Mouse (Mus musculus) neural tube, embryonic 11.5 days (tissue): ENCODE measurements around the gene Med11. TPM values are rescaled to one million over a fixed set of nuclear protein-coding genes. Genes with fewer than 3 reads are reported as not detected.

Experiments used
- ATAC-seq: fragments of 200-750 bp; cut with Nextera tagmentation; 2 replicates; pipeline ENCODE4 v1.8.0; 2017; ENCODE audit warnings: moderate number of reproducible peaks, mild to moderate bottlenecking, moderate TSS enrichment, moderate library complexity; ENCODE audit not compliant: insufficient read depth, low FRiP score, low TSS enrichment
- DNase-seq: peaks from one replicate; pipeline ENCODE4 v3.0.0-alpha.2; 2015; ENCODE audit warnings: low spot score
- H3K27ac ChIP-seq: fragments of 300-500 bp; sonication (generic); 2 replicates; pipeline ENCODE4 v1.5.1; 2014; ENCODE audit warnings: low read depth, mild to moderate bottlenecking, low read length
- H3K27me3 ChIP-seq: fragments of 300-500 bp; sonication (generic); 2 replicates; pipeline ENCODE4 v1.6.1; 2014; ENCODE audit warnings: mild to moderate bottlenecking, low read length, mixed read lengths; ENCODE audit not compliant: control insufficient read depth, insufficient read depth
- H3K36me3 ChIP-seq: fragments of 300-500 bp; sonication (generic); 2 replicates; pipeline ENCODE4 v1.6.1; 2014; ENCODE audit warnings: mild to moderate bottlenecking, low read length, moderate library complexity, mixed read lengths; ENCODE audit not compliant: control insufficient read depth, insufficient read depth
- H3K4me1 ChIP-seq: fragments of 300-500 bp; sonication (generic); 2 replicates; pipeline ENCODE4 v1.6.1; 2014; ENCODE audit warnings: low read length, mixed read lengths; ENCODE audit not compliant: control insufficient read depth, insufficient read depth
- H3K4me2 ChIP-seq: fragments of 300-500 bp; sonication (generic); 2 replicates; pipeline ENCODE4 v1.6.1; 2014; ENCODE audit warnings: low read depth, mild to moderate bottlenecking, moderate library complexity
- H3K4me3 ChIP-seq: fragments of 300-500 bp; sonication (generic); 2 replicates; pipeline ENCODE4 v1.5.1; 2014; ENCODE audit warnings: low read depth, low read length
- H3K9ac ChIP-seq: fragments of 300-500 bp; sonication (generic); 2 replicates; pipeline ENCODE4 v1.6.1; 2014; ENCODE audit warnings: mild to moderate bottlenecking, low read length
- H3K9me3 ChIP-seq: fragments of 300-500 bp; sonication (generic); 2 replicates; pipeline ENCODE4 v1.6.1; 2016; ENCODE audit warnings: low read length; ENCODE audit not compliant: control insufficient read depth
- WGBS: fragments of 180-500 bp; shearing (Covaris S2); extraction: QIAGEN DNeasy Blood & Tissue Kit; methylation state at CpG from one replicate; pipeline ENCODE4 v1.1.7; 2014; 5-methylcytosine and 5-hydroxymethylcytosine counted together
- polyA plus RNA-seq: library from polyadenylated mRNA; unstranded; fragments of >200 nt; fragmentation: Nextera tagmentation; extraction: Ambion mirVana; gene quantifications from 2 replicates; pipeline ENCODE4 v1.2.1, GENCODE M21; 2014

The Med11 gene
- polyA plus RNA-seq, 1 experiment from 2014 or later, result 41.6 TPM

- ATAC-seq (no peak), DNase-seq (no peak)
- Histone ChIP-seq H3K36me3 (peaks cover 10% of the 10 kb centered on the region), H3K4me1 (peaks cover 2% of the 10 kb centered on the region; the same call in 1 of the 2 replicates), H3K4me2 (no peak overlapping the region), H3K4me3 (no peak overlapping the region), H3K9me3 (no peaks in the 10 kb centered on the region), H3K27me3 (no peaks in the 10 kb centered on the region), H3K27ac (no peak overlapping the region), H3K9ac (no peak overlapping the region)
- WGBS, result 90% methylated on average over 7 of the region's 7 CpGs
Observed at GRCm38 (mm10) chr11:70438728-70439374, 12.9 kb upstream of the Med11 start.

DNA sequence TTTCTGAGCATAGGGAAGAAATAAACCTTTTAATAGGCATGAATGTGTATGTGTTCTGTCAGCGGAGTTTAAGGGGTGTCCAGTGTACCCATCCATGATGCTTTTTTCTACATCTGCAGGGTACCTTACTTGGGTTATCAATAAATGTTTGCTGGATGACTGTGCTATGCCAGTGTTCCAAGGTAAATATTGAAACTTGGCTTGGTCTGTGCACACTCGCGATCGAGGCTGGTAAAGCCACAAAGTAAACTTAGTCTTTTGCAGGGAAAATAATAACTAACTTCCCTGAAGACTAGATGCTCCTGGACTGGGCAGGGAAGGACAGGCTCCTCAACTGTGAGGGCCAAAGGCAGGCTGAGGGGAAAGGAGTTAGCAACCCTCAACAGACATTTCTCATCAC lies 11.1 kb upstream of the Med11 start:
- Histone ChIP-seq H3K9me3 (no peaks in the 10 kb centered on the region), H3K27me3 (no peaks in the 10 kb centered on the region), H3K36me3 (peaks cover 10% of the 10 kb centered on the region), H3K27ac (no peak overlapping the region), H3K4me3 (no peak overlapping the region), H3K4me1 (no peaks in the 10 kb centered on the region), H3K9ac (no peak overlapping the region), H3K4me2 (no peak overlapping the region)
- 94% methylated on average over 4 of the region's 4 CpGs for WGBS
- no peak for ATAC-seq
- no peak for DNase-seq

- Histone ChIP-seq H3K27ac (no peak overlapping the region), H3K4me3 (no peak overlapping the region), H3K4me2 (no peak overlapping the region), H3K4me1 (no peaks in the 10 kb centered on the region), H3K27me3 (no peaks in the 10 kb centered on the region), H3K9me3 (no peaks in the 10 kb centered on the region), H3K9ac (no peak overlapping the region), H3K36me3 (peaks cover 10% of the 10 kb centered on the region)
- ATAC-seq (no peak), DNase-seq (no peak)
- WGBS, result 94% methylated on average over 7 of the region's 7 CpGs
Observed at GRCm38 (mm10) chr11:70441882-70442281, 9.8 kb upstream of the Med11 start.

DNA sequence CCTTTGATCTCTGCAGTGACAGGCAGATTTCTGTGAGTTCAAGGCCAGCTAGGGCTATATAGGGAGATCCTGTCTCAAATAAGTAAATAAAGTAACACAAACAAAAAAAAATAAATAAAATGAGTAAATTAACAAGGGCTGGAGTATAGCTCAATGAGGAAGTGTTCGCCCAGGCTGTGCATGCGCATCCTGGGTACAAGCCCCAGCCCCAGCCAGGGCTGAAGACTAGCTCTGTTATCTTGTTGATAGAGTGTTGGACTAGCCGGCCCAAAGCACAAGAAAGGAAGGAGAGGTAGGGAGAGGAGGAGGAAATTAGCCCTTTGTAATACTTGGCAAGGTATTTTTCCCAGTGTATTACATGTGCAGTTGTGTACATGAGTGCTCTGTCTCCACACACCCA lies 7.8 kb upstream of the Med11 start:
- Histone ChIP-seq H3K4me1 (no peaks in the 10 kb centered on the region), H3K36me3 (peaks cover 5% of the 10 kb centered on the region), H3K9me3 (no peaks in the 10 kb centered on the region), H3K27me3 (no peaks in the 10 kb centered on the region), H3K4me2 (no peak overlapping the region), H3K4me3 (no peak overlapping the region), H3K27ac (no peak overlapping the region), H3K9ac (no peak overlapping the region)
- 80% methylated on average over 3 of the region's 3 CpGs for WGBS
- no peak for DNase-seq
- ATAC-seq, result no peak

DNA sequence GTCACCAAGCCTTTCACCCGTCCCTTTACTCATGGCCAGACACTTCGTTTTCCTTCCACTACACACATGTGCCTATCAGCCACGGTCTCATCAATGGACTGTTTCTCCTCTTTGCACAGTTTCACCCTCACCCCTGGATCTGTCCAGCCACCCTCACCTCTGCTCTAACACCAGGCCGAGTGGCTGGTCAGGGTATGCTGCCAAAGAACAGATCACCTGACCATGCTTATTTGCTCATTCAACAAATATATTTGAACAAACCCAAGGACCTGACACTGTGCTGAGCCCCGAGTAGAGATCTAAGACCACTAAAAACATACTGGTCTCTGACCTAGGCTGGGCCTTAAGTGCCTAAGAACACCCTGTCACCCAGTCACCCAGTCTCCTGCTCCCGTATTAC lies 7.1 kb upstream of the Med11 start:
- Histone ChIP-seq H3K9ac (no peak overlapping the region), H3K27ac (no peak overlapping the region), H3K4me3 (no peak overlapping the region), H3K36me3 (no peaks in the 10 kb centered on the region), H3K4me1 (no peaks in the 10 kb centered on the region), H3K27me3 (no peaks in the 10 kb centered on the region), H3K4me2 (no peak overlapping the region), H3K9me3 (no peaks in the 10 kb centered on the region)
- ATAC-seq (no peak), DNase-seq (no peak)
- whole genome bisulfite sequencing, result 87% methylated on average over 6 of the region's 6 CpGs

DNA sequence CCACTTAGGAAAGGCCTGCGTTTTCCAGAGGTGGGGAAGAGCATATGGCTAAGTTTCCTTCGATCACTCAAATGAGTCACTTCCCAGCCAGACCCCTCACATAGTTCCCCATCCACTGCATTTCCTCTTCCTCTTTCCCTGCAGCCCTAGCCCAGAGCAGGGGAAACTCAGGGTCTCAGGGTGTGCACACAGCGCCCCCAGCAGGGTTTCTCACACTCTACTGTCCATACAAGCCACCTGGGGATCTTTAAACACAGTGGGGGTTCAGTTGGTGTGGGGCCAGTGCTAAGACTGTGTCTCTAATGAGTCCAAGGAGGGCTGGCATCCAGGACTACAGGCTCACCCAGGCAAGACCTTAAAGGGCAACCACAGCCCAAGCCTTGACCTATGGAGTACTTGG lies 5.0 kb upstream of the Med11 start:
- no peak for DNase-seq
- H3K36me3 ChIP-seq, result no peaks in the 10 kb centered on the region
- no peak overlapping the region for H3K4me2 ChIP-seq
- no peak overlapping the region for H3K9ac ChIP-seq
- no peak overlapping the region for H3K4me3 ChIP-seq
- no peak overlapping the region for H3K27ac ChIP-seq
- H3K27me3 ChIP-seq, result no peaks in the 10 kb centered on the region
- no peak for ATAC-seq
- no peaks in the 10 kb centered on the region for H3K9me3 ChIP-seq
- WGBS, result 36% methylated on average over 3 of the region's 3 CpGs
- H3K4me1 ChIP-seq, result no peaks in the 10 kb centered on the region

GRCm38 (mm10) chr11:70447373-70447772 lies 4.3 kb upstream of the Med11 start:
- Histone ChIP-seq H3K27ac (no peak overlapping the region), H3K4me2 (no peak overlapping the region), H3K36me3 (no peaks in the 10 kb centered on the region), H3K4me1 (0 out of 2 replicates have a peak, but pooled peaks cover 2% of the 10 kb centered on the region), H3K4me3 (no peak overlapping the region), H3K9me3 (no peaks in the 10 kb centered on the region), H3K9ac (no peak overlapping the region), H3K27me3 (no peaks in the 10 kb centered on the region)
- 92% methylated on average over 1 of the region's 1 CpGs for WGBS
- no peak for DNase-seq
- no peak for ATAC-seq

- Histone ChIP-seq H3K4me2 (no peak overlapping the region), H3K36me3 (no peaks in the 10 kb centered on the region), H3K4me3 (no peak overlapping the region), H3K27me3 (no peaks in the 10 kb centered on the region), H3K27ac (no peak overlapping the region), H3K4me1 (0 out of 2 replicates have a peak, but pooled peaks cover 3% of the 10 kb centered on the region), H3K9me3 (no peaks in the 10 kb centered on the region), H3K9ac (no peak overlapping the region)
- ATAC-seq (no peak), DNase-seq (no peak)
- 84% methylated on average over 2 of the region's 2 CpGs for WGBS
Observed at GRCm38 (mm10) chr11:70450926-70451325, 793 bp upstream of the Med11 start.

DNA sequence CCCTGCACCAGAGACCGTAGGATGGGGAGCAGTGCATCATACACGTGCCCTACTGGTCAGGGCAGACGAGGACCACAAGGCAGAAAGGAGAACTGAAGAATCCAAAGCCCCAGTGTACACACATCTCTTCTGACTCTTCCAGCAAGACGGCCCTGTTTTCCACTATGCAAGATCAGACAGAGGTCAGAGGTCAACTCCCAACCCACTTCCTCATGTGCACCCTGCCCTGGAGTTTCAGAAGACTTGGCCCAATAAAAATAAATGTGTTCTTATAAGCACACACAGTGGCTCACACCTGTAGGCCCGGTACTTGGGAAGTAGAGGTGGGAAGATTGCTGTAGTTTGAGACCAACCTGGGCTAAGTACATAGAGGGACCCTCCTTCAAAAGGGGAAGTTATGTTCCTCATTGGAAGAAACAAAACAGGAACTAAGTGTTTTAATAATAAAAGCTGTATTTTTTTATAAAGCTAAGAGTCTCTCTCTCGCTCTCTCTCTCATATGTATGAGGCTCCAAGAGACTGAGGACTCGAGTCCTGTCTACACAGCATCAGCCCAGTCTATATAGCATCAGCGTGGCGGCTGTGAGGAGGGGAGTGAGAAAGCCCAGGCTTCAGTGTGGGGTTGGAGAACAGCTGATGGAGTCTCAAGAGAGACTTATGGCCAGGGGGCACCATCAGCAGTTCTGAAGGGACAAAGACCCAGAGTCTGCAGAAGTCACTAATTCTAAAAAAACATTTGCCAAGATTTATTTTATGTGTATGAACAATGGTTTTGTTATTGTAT lies 1.7 kb downstream of the Med11 start:
- Histone ChIP-seq H3K27ac (no peak overlapping the region), H3K36me3 (no peaks in the 10 kb centered on the region), H3K4me2 (no peak overlapping the region), H3K4me1 (0 out of 2 replicates have a peak, but pooled peaks cover 3% of the 10 kb centered on the region), H3K9me3 (no peaks in the 10 kb centered on the region), H3K4me3 (no peak overlapping the region), H3K27me3 (peaks cover under 1% of the 10 kb centered on the region; the same call in 1 of the 2 replicates), H3K9ac (no peak overlapping the region)
- WGBS, result 88% methylated on average over 9 of the region's 9 CpGs
- ATAC-seq (no peak), DNase-seq (no peak)
